Mouse (Mus musculus) CD4-positive, CD25-positive, alpha-beta regulatory T cell (primary cell): ENCODE measurements around the gene Tac4. TPM values are rescaled to one million over a fixed set of nuclear protein-coding genes. Genes with fewer than 3 reads are reported as not detected.

ENCODE experiments used
- polyA plus RNA-seq: library from polyadenylated mRNA; unstranded; fragments of 100-300 nt; shearing (Covaris generic); gene quantifications from one replicate; pipeline ENCODE4 v1.2.1, GENCODE M21; 2017

The Tac4 gene
- polyA plus RNA-seq, result 0.14 TPM

GRCm38 (mm10) chr11:95261178-95261751, at the start of gene Tac4:
TSS of gene Tac4 (plus strand) at chr11:95261529.

GRCm38 (mm10) chr11:95310007-95310647, 48.8 kb downstream of the Tac4 start, which contains the start of gene Kat7:
TSS of gene Kat7 (minus strand) at chr11:95310246.

Other genes with a start within 250 kb of the Tac4 start
- gene Pdk2, start 220.2 kb upstream of the Tac4 start, polyA plus RNA-seq, result 23.2 TPM
- gene Itga3, start 184.7 kb upstream of the Tac4 start, polyA plus RNA-seq, result 2.8 TPM
- not detected for gene Dlx3, start 141.4 kb upstream of the Tac4 start, polyA plus RNA-seq
- gene Dlx4, start 115.3 kb upstream of the Tac4 start, polyA plus RNA-seq, result not detected
- 111 TPM for gene Kat7, start 48.7 kb downstream of the Tac4 start, polyA plus RNA-seq
- gene Fam117a, start 75.5 kb downstream of the Tac4 start, polyA plus RNA-seq, result 48.6 TPM
- gene Slc35b1, start 123.2 kb downstream of the Tac4 start, polyA plus RNA-seq, result 66.5 TPM
- 193 TPM for gene Spop, start 152.6 kb downstream of the Tac4 start, polyA plus RNA-seq